Mouse (Mus musculus): Measurements from ENCODE around the gene Prkag1. TPM values are rescaled to one million over a fixed set of nuclear protein-coding genes. Genes with fewer than 3 reads are reported as not detected.

Prkag1 gene
- polyA plus RNA-seq, 1 experiment from 2014 or later: 94.6 TPM

DNA sequence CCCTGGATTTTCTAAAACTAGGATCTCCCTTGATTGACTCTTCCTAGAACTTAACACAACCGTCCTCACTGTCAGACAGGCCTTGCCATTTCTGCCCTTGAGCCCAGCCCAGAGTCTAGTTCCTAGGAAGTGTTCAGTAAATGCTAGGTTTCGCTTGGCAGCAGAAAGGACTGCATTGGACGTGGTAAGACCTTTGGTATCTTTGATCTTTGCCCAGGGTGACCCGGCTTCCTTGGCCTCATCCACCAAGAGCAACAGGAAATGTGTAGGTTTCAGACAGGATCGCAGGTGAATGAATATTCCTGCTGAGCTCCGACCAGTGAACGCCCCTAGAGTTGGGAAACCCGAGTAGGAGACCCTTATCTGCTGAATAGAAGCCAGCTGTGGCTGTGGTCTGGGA is 28.4 kb downstream of the Prkag1 start:
- H3K9ac ChIP-seq (ENCODE audit: low read depth, low read length): no peak overlapping the region
- H3K36me3 ChIP-seq (ENCODE audit: control insufficient read depth, insufficient read depth, low read length): no peaks in the 10 kb centered on the region
- peaks cover 26% of the 10 kb centered on the region for H3K4me1 ChIP-seq (ENCODE audit: control insufficient read depth, insufficient read depth, low read length)
- H3K27ac ChIP-seq (ENCODE audit: low read length): peak overlapping the region; percentile 16; the same call in 1 of the 2 replicates
- peaks cover 79% of the 10 kb centered on the region for H3K27me3 ChIP-seq (replicated peaks; ENCODE audit: control insufficient read depth, insufficient read depth, low read length)
- ATAC-seq: peak; percentile 42; the same call in 1 of the 2 replicates
- H3K9me3 ChIP-seq (ENCODE audit: control insufficient read depth, low read length): no peaks in the 10 kb centered on the region
- no peak overlapping the region for H3K4me3 ChIP-seq (ENCODE audit: low read length)
- WGBS: 6% methylated on average over 8 of the region's 8 CpGs
- peak overlapping the region; percentile 1; the same call in 1 of the 2 replicates for H3K4me2 ChIP-seq (ENCODE audit: low read depth, low read length)

- ATAC-seq: no peak
- Histone ChIP-seq H3K4me1 (ENCODE audit: control insufficient read depth, insufficient read depth, low read length) (peaks cover 9% of the 10 kb centered on the region; the same call in 1 of the 2 replicates), H3K27me3 (replicated peaks; ENCODE audit: control insufficient read depth, insufficient read depth, low read length) (peaks cover 76% of the 10 kb centered on the region), H3K9ac (ENCODE audit: low read depth, low read length) (no peak overlapping the region), H3K9me3 (ENCODE audit: control insufficient read depth, low read length) (no peaks in the 10 kb centered on the region), H3K4me3 (ENCODE audit: low read length) (no peak overlapping the region), H3K4me2 (ENCODE audit: low read depth, low read length) (no peak overlapping the region), H3K27ac (ENCODE audit: low read length) (no peak overlapping the region), H3K36me3 (ENCODE audit: control insufficient read depth, insufficient read depth, low read length) (no peaks in the 10 kb centered on the region)
- WGBS: 11% methylated on average over 12 of the region's 12 CpGs
Observed at GRCm38 (mm10) chr15:98799396-98799795, 31.9 kb downstream of the Prkag1 start.

DNA sequence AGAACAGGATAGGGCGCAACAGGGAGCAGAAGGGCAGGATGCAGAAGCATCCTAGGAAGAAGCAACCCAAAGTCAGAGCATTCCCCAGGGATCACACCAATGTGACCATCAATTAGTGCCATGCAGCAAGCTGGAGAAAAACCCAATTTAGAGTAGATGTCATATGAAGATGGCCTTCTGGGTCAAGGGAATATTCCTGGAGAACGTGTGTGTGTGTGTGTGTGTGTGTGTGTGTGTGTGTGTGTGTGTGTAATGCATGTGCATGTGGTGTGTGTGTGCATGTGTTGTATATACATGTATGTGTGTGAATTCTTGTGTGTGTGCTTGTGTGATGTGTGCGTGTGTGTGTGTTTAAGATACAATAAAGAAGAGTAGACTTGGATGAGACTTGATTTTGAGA is 32.4 kb downstream of the Prkag1 start:
- peaks cover 78% of the 10 kb centered on the region for H3K27me3 ChIP-seq (replicated peaks; ENCODE audit: control insufficient read depth, insufficient read depth, low read length)
- no peak for ATAC-seq
- 45% methylated on average over 3 of the region's 3 CpGs for WGBS
- no peak overlapping the region for H3K9ac ChIP-seq (ENCODE audit: low read depth, low read length)
- H3K4me3 ChIP-seq (ENCODE audit: low read length): no peak overlapping the region
- H3K9me3 ChIP-seq (ENCODE audit: control insufficient read depth, low read length): no peaks in the 10 kb centered on the region
- no peak overlapping the region for H3K27ac ChIP-seq (ENCODE audit: low read length)
- H3K4me1 ChIP-seq (ENCODE audit: control insufficient read depth, insufficient read depth, low read length): peaks cover 8% of the 10 kb centered on the region; the same call in 1 of the 2 replicates
- H3K36me3 ChIP-seq (ENCODE audit: control insufficient read depth, insufficient read depth, low read length): no peaks in the 10 kb centered on the region
- H3K4me2 ChIP-seq (ENCODE audit: low read depth, low read length): no peak overlapping the region

DNA sequence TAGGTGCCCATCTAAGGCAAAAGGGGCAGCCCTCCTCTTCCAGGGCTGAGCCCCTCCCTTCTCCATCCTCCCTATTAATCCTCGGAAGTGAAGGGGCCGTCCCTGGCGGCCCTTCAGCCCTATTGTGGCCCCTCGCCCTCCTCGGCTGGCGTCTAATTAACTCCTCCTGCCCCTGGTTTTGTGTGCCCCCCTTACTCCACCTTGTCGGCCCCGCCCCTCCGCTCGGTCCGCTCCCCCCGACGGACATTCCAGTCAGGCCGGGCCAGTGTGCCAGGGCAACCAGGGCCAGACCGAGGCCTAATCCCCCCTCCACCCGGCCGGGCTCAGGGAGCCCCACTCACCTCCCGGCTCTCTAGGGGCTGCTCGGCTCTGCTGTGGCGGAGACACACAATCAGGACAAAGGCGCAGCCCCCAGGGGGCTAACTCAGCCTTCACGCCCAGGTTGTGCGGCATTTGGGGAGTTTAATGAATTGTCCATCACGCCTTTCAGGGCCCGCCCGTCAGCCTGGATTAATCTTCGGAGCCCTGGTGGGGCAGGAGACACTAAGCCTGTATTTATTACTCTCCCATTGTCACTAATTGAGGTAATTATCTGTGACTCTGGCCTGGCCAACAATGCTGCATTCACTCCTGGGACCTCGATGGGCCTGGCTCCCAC is 33.4 kb downstream of the Prkag1 start:
- Histone ChIP-seq H3K27me3 (replicated peaks; ENCODE audit: control insufficient read depth, insufficient read depth, low read length) (peaks cover 79% of the 10 kb centered on the region), H3K4me1 (ENCODE audit: control insufficient read depth, insufficient read depth, low read length) (peaks cover 5% of the 10 kb centered on the region; the same call in 1 of the 2 replicates), H3K36me3 (ENCODE audit: control insufficient read depth, insufficient read depth, low read length) (no peaks in the 10 kb centered on the region), H3K27ac (ENCODE audit: low read length) (no peak overlapping the region), H3K9me3 (ENCODE audit: control insufficient read depth, low read length) (no peaks in the 10 kb centered on the region), H3K4me3 (ENCODE audit: low read length) (no peak overlapping the region), H3K4me2 (ENCODE audit: low read depth, low read length) (no peak overlapping the region), H3K9ac (ENCODE audit: low read depth, low read length) (no peak overlapping the region)
- ATAC-seq: no peak
- WGBS: 7% methylated on average over 27 of the region's 28 CpGs

- peak; percentile 35; the same call in 1 of the 2 replicates for ATAC-seq
- Histone ChIP-seq H3K27ac (ENCODE audit: low read length) (no peak overlapping the region), H3K4me3 (ENCODE audit: low read length) (no peak overlapping the region), H3K9me3 (ENCODE audit: control insufficient read depth, low read length) (no peaks in the 10 kb centered on the region), H3K9ac (ENCODE audit: low read depth, low read length) (no peak overlapping the region), H3K4me2 (ENCODE audit: low read depth, low read length) (no peak overlapping the region), H3K4me1 (ENCODE audit: control insufficient read depth, insufficient read depth, low read length) (peaks cover 13% of the 10 kb centered on the region), H3K36me3 (ENCODE audit: control insufficient read depth, insufficient read depth, low read length) (no peaks in the 10 kb centered on the region), H3K27me3 (replicated peaks; ENCODE audit: control insufficient read depth, insufficient read depth, low read length) (peaks cover 82% of the 10 kb centered on the region)
- WGBS: 5% methylated on average over 13 of the region's 13 CpGs
Observed at GRCm38 (mm10) chr15:98796803-98797595, 34.3 kb downstream of the Prkag1 start.

GRCm38 (mm10) chr15:98793141-98793698 is 38.1 kb downstream of the Prkag1 start:
- Histone ChIP-seq H3K27me3 (replicated peaks; ENCODE audit: control insufficient read depth, insufficient read depth, low read length) (peaks cover 95% of the 10 kb centered on the region), H3K4me2 (ENCODE audit: low read depth, low read length) (0 out of 2 replicates have a peak overlapping the region, but pooled peaks have one; percentile 43), H3K27ac (ENCODE audit: low read length) (no peak overlapping the region), H3K9ac (ENCODE audit: low read depth, low read length) (no peak overlapping the region), H3K4me3 (ENCODE audit: low read length) (peak overlapping the region; percentile 31), H3K9me3 (ENCODE audit: control insufficient read depth, low read length) (no peaks in the 10 kb centered on the region), H3K36me3 (ENCODE audit: control insufficient read depth, insufficient read depth, low read length) (no peaks in the 10 kb centered on the region), H3K4me1 (ENCODE audit: control insufficient read depth, insufficient read depth, low read length) (peaks cover 27% of the 10 kb centered on the region)
- ATAC-seq: no peak
- WGBS: 2% methylated on average over 13 of the region's 13 CpGs

GRCm38 (mm10) chr15:98792233-98793020 is 38.9 kb downstream of the Prkag1 start:
- ATAC-seq: no peak

DNA sequence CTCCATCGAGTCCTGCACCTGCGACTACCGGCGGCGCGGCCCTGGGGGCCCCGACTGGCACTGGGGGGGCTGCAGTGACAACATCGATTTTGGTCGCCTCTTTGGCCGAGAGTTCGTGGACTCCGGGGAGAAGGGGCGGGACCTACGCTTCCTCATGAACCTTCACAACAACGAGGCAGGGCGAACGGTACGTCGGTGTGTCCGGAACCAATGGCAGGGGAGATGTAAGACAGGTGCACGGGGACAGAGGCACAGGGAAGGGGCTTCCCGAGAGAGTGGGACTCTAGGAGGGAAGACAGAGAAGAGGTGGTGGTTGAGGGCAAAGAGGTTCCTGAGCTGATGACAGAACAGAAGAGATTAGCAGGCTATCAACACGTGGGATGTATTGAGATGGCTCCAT is 39.5 kb downstream of the Prkag1 start:
- Histone ChIP-seq H3K4me3 (ENCODE audit: low read length) (peak overlapping the region; percentile 6; the same call in 1 of the 2 replicates), H3K9ac (ENCODE audit: low read depth, low read length) (no peak overlapping the region), H3K36me3 (ENCODE audit: control insufficient read depth, insufficient read depth, low read length) (no peaks in the 10 kb centered on the region), H3K27ac (ENCODE audit: low read length) (no peak overlapping the region), H3K27me3 (replicated peaks; ENCODE audit: control insufficient read depth, insufficient read depth, low read length) (peaks cover 90% of the 10 kb centered on the region), H3K4me2 (ENCODE audit: low read depth, low read length) (no peak overlapping the region; the same call in 1 of the 2 replicates), H3K4me1 (ENCODE audit: control insufficient read depth, insufficient read depth, low read length) (peaks cover 24% of the 10 kb centered on the region), H3K9me3 (ENCODE audit: control insufficient read depth, low read length) (no peaks in the 10 kb centered on the region)
- no peak for ATAC-seq
- under 1% methylated on average over 23 of the region's 23 CpGs for WGBS

More at GRCm38 (mm10) chr15:98792233-98793020, 38.9 kb downstream of the Prkag1 start:
- Histone ChIP-seq H3K9ac (ENCODE audit: low read depth, low read length) (no peak overlapping the region), H3K9me3 (ENCODE audit: control insufficient read depth, low read length) (no peaks in the 10 kb centered on the region), H3K36me3 (ENCODE audit: control insufficient read depth, insufficient read depth, low read length) (no peaks in the 10 kb centered on the region), H3K4me1 (ENCODE audit: control insufficient read depth, insufficient read depth, low read length) (peaks cover 27% of the 10 kb centered on the region), H3K27ac (ENCODE audit: low read length) (no peak overlapping the region), H3K4me2 (ENCODE audit: low read depth, low read length) (peak overlapping the region; percentile 43), H3K4me3 (ENCODE audit: low read length) (peak overlapping the region; percentile 31), H3K27me3 (replicated peaks; ENCODE audit: control insufficient read depth, insufficient read depth, low read length) (peaks cover 94% of the 10 kb centered on the region)
- WGBS: 1% methylated on average over 75 of the region's 75 CpGs

Measured in intestine, embryonic 16.5 days (tissue).